Mouse (Mus musculus) cortical plate, adult 2 months (tissue): ENCODE results near the gene Fam124a. TPM values are rescaled to one million over a fixed set of nuclear protein-coding genes. Genes with fewer than 3 reads are reported as not detected.

Source experiments
- H3K27ac ChIP-seq: fragments of 200-500 bp; 2 replicates; pipeline ENCODE4 v1.5.1; 2012; ENCODE audit warnings: low read length, control low read depth, inconsistent platforms; ENCODE audit not compliant: insufficient read depth
- H3K4me1 ChIP-seq: fragments of 200-500 bp; 2 replicates; pipeline ENCODE4 v1.6.1; 2011; ENCODE audit warnings: low read length; ENCODE audit not compliant: control insufficient read depth, insufficient read depth
- H3K4me3 ChIP-seq: fragments of 200-500 bp; 2 replicates; pipeline ENCODE4 v1.5.1; 2011; ENCODE audit warnings: mild to moderate bottlenecking, low read length, control low read depth; ENCODE audit not compliant: insufficient read depth
- CTCF ChIP-seq: fragments of 200-500 bp; IDR thresholded peaks from 2 replicates; pipeline ENCODE4 v1.5.1; 2011; ENCODE audit warnings: mild to moderate bottlenecking, control low read depth, low read length; ENCODE audit not compliant: insufficient read depth; ENCODE audit errors: extremely low read depth
- POLR2A ChIP-seq: fragments of 200-500 bp; IDR thresholded peaks from 2 replicates; pipeline ENCODE4 v1.6.1; 2011; ENCODE audit warnings: mild to moderate bottlenecking, low read length, control low read depth; ENCODE audit not compliant: insufficient read depth; ENCODE audit errors: extremely low read depth
- polyA plus RNA-seq: library from polyadenylated mRNA; depleted of rRNA; stranded (reverse); fragments of >200 nt; gene quantifications from 2 replicates; pipeline ENCODE4 v1.2.3, GENCODE M21; 2012; rRNA removed

Fam124a gene
- polyA plus RNA-seq, result 25.9 and 26.4 TPM in 2 replicates

- H3K4me3 ChIP-seq, result peak within 1 kb of the TSS; percentile 66
- H3K27ac ChIP-seq, result no peak within 1 kb of the TSS
- TF ChIP-seq CTCF (no peak), POLR2A (no peak)
- peaks cover 6% of the 10 kb centered on the region for H3K4me1 ChIP-seq
These were observed at the start of gene Fam124a for GRCm38 (mm10) chr14:62555309-62555829. Gene Fam124a, plus strand, starts transcription at chr14:62555737.

DNA sequence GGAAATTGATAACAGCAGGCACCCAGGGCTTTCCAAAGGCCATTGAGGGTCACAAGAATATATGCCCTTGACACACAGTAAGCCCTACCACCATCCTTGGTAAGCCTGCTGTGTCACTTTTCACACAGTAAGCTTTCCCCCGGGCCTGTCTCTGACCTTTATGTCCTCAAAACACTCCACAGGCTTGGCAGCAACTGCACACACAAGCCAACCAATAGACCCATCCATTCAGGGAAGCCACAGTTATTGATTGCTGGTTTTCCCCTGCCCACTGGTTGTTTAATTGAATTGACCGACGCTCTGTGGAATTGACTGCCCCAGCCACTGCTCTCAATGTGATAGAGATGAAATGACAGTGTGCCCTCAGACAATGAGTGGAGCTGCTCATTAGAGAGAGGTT lies 49.3 kb upstream of the Fam124a start:
- TF ChIP-seq POLR2A (no peak), CTCF (no peak)
- Histone ChIP-seq H3K27ac (no peak overlapping the region), H3K4me3 (no peak overlapping the region), H3K4me1 (no peaks in the 10 kb centered on the region)

DNA sequence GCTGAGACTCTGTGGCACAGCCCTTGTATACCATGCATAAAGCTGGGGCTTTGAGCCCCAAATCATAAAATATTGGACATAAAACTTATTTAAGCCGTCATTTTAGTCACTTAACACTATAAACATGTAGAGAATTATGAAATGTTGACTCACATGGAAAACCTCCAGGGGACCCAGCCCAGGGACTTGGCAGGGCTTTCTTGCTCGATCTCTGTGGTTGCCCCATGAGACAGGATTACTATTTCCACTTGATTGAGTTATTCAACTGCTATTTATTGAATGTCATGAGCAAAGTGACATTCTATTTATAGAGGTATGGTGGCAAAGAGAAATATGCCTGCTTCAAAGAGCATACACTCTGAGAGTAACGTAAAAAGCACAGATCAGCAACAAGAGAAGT lies 46.2 kb upstream of the Fam124a start:
- H3K27ac ChIP-seq, result no peak overlapping the region
- TF ChIP-seq POLR2A (no peak), CTCF (no peak)

DNA sequence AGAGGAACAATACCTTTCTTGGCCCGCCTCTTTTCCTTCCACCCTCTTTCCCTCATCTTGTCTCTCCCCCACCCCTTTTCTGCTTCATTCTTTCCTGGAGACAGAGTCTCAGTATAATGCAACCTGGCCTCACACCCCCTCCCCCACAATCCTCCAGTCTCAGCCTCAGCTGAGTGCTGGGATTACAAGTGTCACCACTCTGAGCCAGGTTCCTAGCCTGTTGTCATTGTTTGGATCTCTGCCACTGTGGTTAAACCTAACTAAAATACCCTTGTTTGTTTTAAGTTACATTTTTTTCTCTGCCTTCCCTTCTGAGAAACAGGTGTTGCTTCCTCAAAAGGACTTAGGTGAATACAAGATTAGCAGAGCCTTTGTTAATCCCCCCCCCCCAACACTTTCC lies 42.7 kb upstream of the Fam124a start:
- Histone ChIP-seq H3K4me1 (no peaks in the 10 kb centered on the region), H3K4me3 (no peak overlapping the region), H3K27ac (no peak overlapping the region)
- no peak for TF ChIP-seq CTCF

More for the DNA sequence above, 46.2 kb upstream of the Fam124a start:
- Histone ChIP-seq H3K4me3 (no peak overlapping the region), H3K4me1 (no peaks in the 10 kb centered on the region)

DNA sequence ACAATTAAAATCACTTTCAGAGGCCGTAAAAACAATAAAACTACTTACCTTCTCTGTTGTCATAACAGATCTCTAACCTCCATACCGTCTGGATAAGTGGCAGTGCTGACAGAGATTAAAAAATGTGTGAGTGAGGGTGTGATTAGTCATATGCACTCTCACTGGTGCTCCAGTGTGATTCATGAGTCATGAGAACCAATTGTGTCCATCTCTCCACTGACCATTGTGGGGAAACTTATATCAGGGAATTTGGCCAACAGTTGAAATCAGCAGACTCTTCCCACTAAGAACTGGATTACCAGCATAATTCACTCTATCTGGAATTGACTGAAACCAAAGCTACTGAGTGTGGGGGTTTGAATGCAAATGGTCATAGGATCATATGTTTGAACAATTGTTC lies 24.6 kb upstream of the Fam124a start:
- H3K4me1 ChIP-seq, result no peaks in the 10 kb centered on the region
- TF ChIP-seq POLR2A (no peak), CTCF (no peak)
- H3K4me3 ChIP-seq, result no peak overlapping the region
- no peak overlapping the region for H3K27ac ChIP-seq

- TF ChIP-seq CTCF, result no peak
- no peak for TF ChIP-seq POLR2A
- Histone ChIP-seq H3K27ac (no peak overlapping the region), H3K4me3 (no peak overlapping the region), H3K4me1 (no peaks in the 10 kb centered on the region)
These were observed 19.4 kb upstream of the Fam124a start for GRCm38 (mm10) chr14:62536127-62536526.

- H3K27ac ChIP-seq, result no peak overlapping the region
- no peak for TF ChIP-seq CTCF
- no peak for TF ChIP-seq POLR2A
These were observed 18.5 kb upstream of the Fam124a start for GRCm38 (mm10) chr14:62536988-62537387.

GRCm38 (mm10) chr14:62539834-62540233 lies 15.7 kb upstream of the Fam124a start:
- H3K4me3 ChIP-seq, result no peak overlapping the region
- TF ChIP-seq CTCF (no peak), POLR2A (no peak)
- H3K4me1 ChIP-seq, result no peaks in the 10 kb centered on the region
- no peak overlapping the region for H3K27ac ChIP-seq

More at GRCm38 (mm10) chr14:62536988-62537387, 18.5 kb upstream of the Fam124a start:
- no peak overlapping the region for H3K4me3 ChIP-seq
- no peaks in the 10 kb centered on the region for H3K4me1 ChIP-seq

GRCm38 (mm10) chr14:62541751-62542150 lies 13.8 kb upstream of the Fam124a start:
- Histone ChIP-seq H3K27ac (no peak overlapping the region), H3K4me1 (no peaks in the 10 kb centered on the region), H3K4me3 (no peak overlapping the region)
- TF ChIP-seq POLR2A, result no peak
- no peak for TF ChIP-seq CTCF

DNA sequence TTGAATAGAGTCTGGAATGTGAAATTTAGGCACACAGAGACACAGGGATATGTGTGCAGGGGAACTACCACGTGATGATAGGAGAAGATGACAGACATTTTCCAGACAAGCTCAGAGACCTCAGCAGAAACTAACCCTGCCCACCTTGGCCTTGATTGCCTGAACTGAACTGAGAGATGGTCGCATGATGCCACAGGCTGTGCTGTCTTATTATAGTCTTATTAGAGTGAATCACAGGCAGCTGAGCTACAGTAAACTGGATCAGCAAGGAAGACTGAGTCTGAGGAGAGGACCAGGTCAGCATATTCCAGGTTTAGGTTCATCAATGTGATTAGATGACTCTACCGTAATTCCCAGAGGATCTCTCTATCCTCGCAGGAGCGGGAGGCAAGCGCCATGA lies 9.2 kb upstream of the Fam124a start:
- TF ChIP-seq CTCF, result no peak
- TF ChIP-seq POLR2A, result no peak
- Histone ChIP-seq H3K4me3 (no peak overlapping the region), H3K4me1 (no peaks in the 10 kb centered on the region), H3K27ac (no peak overlapping the region)

- Histone ChIP-seq H3K4me1 (no peaks in the 10 kb centered on the region), H3K4me3 (no peak overlapping the region), H3K27ac (no peak overlapping the region)
- TF ChIP-seq POLR2A, result no peak
- no peak for TF ChIP-seq CTCF
These were observed 8.8 kb upstream of the Fam124a start for GRCm38 (mm10) chr14:62546746-62547145.
